Comparison of ENCODE assay signal across 11 mouse cellular contexts in genomic region chr1:72780720-72781119, GRCm38 (mm10). TPM values are rescaled to one million over a fixed set of nuclear protein-coding genes. Genes with fewer than 3 reads are reported as not detected.
DNase-seq lines count a peak whose midpoint lies in the region; ATAC-seq lines count a peak whose summit lies in the region.
"Had no signal": no experiment of that assay in that cellular context is flagged by ENCODE, and none has a peak within 500 bp of the region (broad histone marks: within the 10 kb centered on the region; RNA-seq: fewer than 3 reads in every experiment).

No protein-coding gene starts in this region.

- no peak overlapping the region for H3K9ac ChIP-seq in midbrain, embryonic 16.5 days (ENCODE audit: low read depth, low read length)
- H3K9ac ChIP-seq in embryonic facial prominence, embryonic 14.5 days (ENCODE audit: low read depth, low read length): no peak overlapping the region
- H3K9ac ChIP-seq in stomach, embryonic 15.5 days: no peak overlapping the region
- no peak overlapping the region for H3K9ac ChIP-seq in heart, embryonic 12.5 days
- H3K9ac ChIP-seq: liver, embryonic 15.5 days; neural tube, embryonic 13.5 days had no signal

- WGBS in midbrain, embryonic 10.5 days: 30% methylated on average over 7 of the region's 7 CpGs
- WGBS in midbrain, embryonic 16.5 days: 21% methylated on average over 7 of the region's 7 CpGs
- 25% methylated on average over 7 of the region's 7 CpGs for WGBS in embryonic facial prominence, embryonic 14.5 days
- 26% methylated on average over 7 of the region's 7 CpGs for WGBS in stomach, embryonic 15.5 days
- 33% methylated on average over 7 of the region's 7 CpGs for WGBS in heart, embryonic 12.5 days

- no peaks in the 10 kb centered on the region for H3K9me3 ChIP-seq in midbrain, embryonic 10.5 days (replicated peaks)
- no peaks in the 10 kb centered on the region for H3K9me3 ChIP-seq in midbrain, embryonic 16.5 days (replicated peaks; ENCODE audit: control insufficient read depth, low read length, poor library complexity, severe bottlenecking)
- no peaks in the 10 kb centered on the region for H3K9me3 ChIP-seq in embryonic facial prominence, embryonic 14.5 days (ENCODE audit: control insufficient read depth, low read length)
- H3K9me3 ChIP-seq in stomach, embryonic 15.5 days: no peaks in the 10 kb centered on the region
- H3K9me3 ChIP-seq in heart, embryonic 12.5 days (replicated peaks): no peaks in the 10 kb centered on the region
- H3K9me3 ChIP-seq: liver, embryonic 15.5 days; neural tube, embryonic 13.5 days had no signal

- ATAC-seq in midbrain, embryonic 16.5 days: no peak
- ATAC-seq in embryonic facial prominence, embryonic 14.5 days (ENCODE audit: low read depth): peak; percentile 87
- peak; percentile 38; the same call in 1 of the 2 replicates for ATAC-seq in stomach, embryonic 15.5 days (ENCODE audit: insufficient read depth, low FRiP score, low read depth)
- no peak for ATAC-seq in heart, embryonic 12.5 days (ENCODE audit: insufficient number of reproducible peaks, low FRiP score)
- ATAC-seq: inflammation-experienced regulatory T-cells, adult 6 months had no signal

- H3K4me3 ChIP-seq in midbrain, embryonic 10.5 days: no peak overlapping the region
- no peak overlapping the region for H3K4me3 ChIP-seq in midbrain, embryonic 16.5 days (ENCODE audit: low read depth, low read length)
- no peak overlapping the region for H3K4me3 ChIP-seq in embryonic facial prominence, embryonic 14.5 days (ENCODE audit: low read depth, low read length)
- H3K4me3 ChIP-seq in stomach, embryonic 15.5 days (replicated peaks): no peak overlapping the region
- H3K4me3 ChIP-seq in heart, embryonic 12.5 days: no peak overlapping the region
- H3K4me3 ChIP-seq: liver, embryonic 15.5 days; neural tube, embryonic 13.5 days had no signal

- DNase-seq in midbrain, embryonic 10.5 days (ENCODE audit: low spot score): peak; percentile 32
- DNase-seq in embryonic facial prominence, embryonic 14.5 days (ENCODE audit: low spot score): peak; percentile 78
- DNase-seq in kidney, postnatal 36 days: peak; percentile 16 to 28
- DNase-seq in cerebellum, adult 11-12 months: no peak
- DNase-seq in right cerebral cortex, postnatal 25 days: no peak

- no peaks in the 10 kb centered on the region for H3K36me3 ChIP-seq in midbrain, embryonic 10.5 days
- no peaks in the 10 kb centered on the region for H3K36me3 ChIP-seq in midbrain, embryonic 16.5 days (ENCODE audit: control insufficient read depth, insufficient read depth, low read length)
- H3K36me3 ChIP-seq in embryonic facial prominence, embryonic 14.5 days (ENCODE audit: control insufficient read depth, insufficient read depth, low read length): no peaks in the 10 kb centered on the region
- H3K36me3 ChIP-seq in stomach, embryonic 15.5 days: no peaks in the 10 kb centered on the region
- H3K36me3 ChIP-seq in heart, embryonic 12.5 days: no peaks in the 10 kb centered on the region
- H3K36me3 ChIP-seq: liver, embryonic 15.5 days; neural tube, embryonic 13.5 days had no signal

- peaks cover 47% of the 10 kb centered on the region for H3K4me1 ChIP-seq in midbrain, embryonic 10.5 days
- H3K4me1 ChIP-seq in midbrain, embryonic 16.5 days (ENCODE audit: control insufficient read depth, insufficient read depth, low read length): peaks cover 2% of the 10 kb centered on the region; the same call in 1 of the 2 replicates
- H3K4me1 ChIP-seq in embryonic facial prominence, embryonic 14.5 days (ENCODE audit: control insufficient read depth, insufficient read depth, low read length): peaks cover 27% of the 10 kb centered on the region
- H3K4me1 ChIP-seq in stomach, embryonic 15.5 days: peaks cover 9% of the 10 kb centered on the region; the same call in 1 of the 2 replicates
- peaks cover 20% of the 10 kb centered on the region; the same call in 1 of the 2 replicates for H3K4me1 ChIP-seq in heart, embryonic 12.5 days (replicated peaks)
- H3K4me1 ChIP-seq: liver, embryonic 15.5 days had no signal

- H3K27ac ChIP-seq in midbrain, embryonic 10.5 days (replicated peaks): peak overlapping the region; percentile 69; the same call in 1 of the 2 replicates
- H3K27ac ChIP-seq in midbrain, embryonic 16.5 days (ENCODE audit: low read length): no peak overlapping the region
- H3K27ac ChIP-seq in embryonic facial prominence, embryonic 14.5 days (replicated peaks; ENCODE audit: low read depth, low read length): no peak overlapping the region
- no peak overlapping the region; the same call in 1 of the 2 replicates for H3K27ac ChIP-seq in stomach, embryonic 15.5 days
- no peak overlapping the region for H3K27ac ChIP-seq in heart, embryonic 12.5 days (ENCODE audit: poor library complexity, severe bottlenecking)
- H3K27ac ChIP-seq: liver, embryonic 15.5 days; neural tube, embryonic 13.5 days had no signal

- H3K27me3 ChIP-seq in midbrain, embryonic 10.5 days (ENCODE audit: low read depth, poor library complexity, severe bottlenecking): no peaks in the 10 kb centered on the region
- no peaks in the 10 kb centered on the region for H3K27me3 ChIP-seq in midbrain, embryonic 16.5 days (ENCODE audit: control insufficient read depth, insufficient read depth, low read depth, low read length)
- H3K27me3 ChIP-seq in embryonic facial prominence, embryonic 14.5 days (replicated peaks; ENCODE audit: control insufficient read depth, insufficient read depth, low read length): no peaks in the 10 kb centered on the region
- H3K27me3 ChIP-seq in stomach, embryonic 15.5 days (replicated peaks): no peaks in the 10 kb centered on the region
- H3K27me3 ChIP-seq in heart, embryonic 12.5 days (replicated peaks): no peaks in the 10 kb centered on the region
- H3K27me3 ChIP-seq: liver, embryonic 15.5 days; neural tube, embryonic 13.5 days had no signal

- H3K4me2 ChIP-seq in midbrain, embryonic 16.5 days (ENCODE audit: low read length): no peak overlapping the region
- no peak overlapping the region for H3K4me2 ChIP-seq in embryonic facial prominence, embryonic 14.5 days (ENCODE audit: low read depth, low read length)
- no peak overlapping the region for H3K4me2 ChIP-seq in stomach, embryonic 15.5 days
- no peak overlapping the region for H3K4me2 ChIP-seq in heart, embryonic 12.5 days
- H3K4me2 ChIP-seq: liver, embryonic 15.5 days; neural tube, embryonic 13.5 days had no signal

RNA-seq across cellular contexts. Expression of gene Igfbp2, which starts 43.6 kb away (rescaled TPM):
- 585 and 600 TPM in 2 replicates for polyA plus RNA-seq in midbrain, embryonic 10.5 days (2016; fragmentation: Nextera tagmentation; extraction: Ambion mirVana)
- polyA plus RNA-seq in midbrain, embryonic 16.5 days (2015; fragmentation: Nextera tagmentation; extraction: Ambion mirVana): 244 and 262 TPM in 2 replicates
- 446 and 451 TPM in 2 replicates for polyA plus RNA-seq in embryonic facial prominence, embryonic 14.5 days (2014; fragmentation: Nextera tagmentation; extraction: Ambion mirVana)
- 404 and 428 TPM in 2 replicates for polyA plus RNA-seq in stomach, embryonic 15.5 days (2015; fragmentation: Nextera tagmentation; extraction: Ambion mirVana)
- polyA plus RNA-seq in heart, embryonic 12.5 days (2016; fragmentation: Nextera tagmentation; extraction: Ambion mirVana): 91.7 and 93.5 TPM in 2 replicates
- polyA plus RNA-seq: inflammation-experienced regulatory T-cells, adult 6 months had no signal

Comparison
In these comparisons a context has a peak if more than half of its experiments do, and no peak if none do; other contexts are left out.
1. DNase-seq: peak in midbrain, embryonic 10.5 days (single experiment), embryonic facial prominence, embryonic 14.5 days (single experiment) and kidney, postnatal 36 days (2 of 2); none in cerebellum, adult 11-12 months (single experiment) and right cerebral cortex, postnatal 25 days (single experiment).
2. ATAC-seq: peak in embryonic facial prominence, embryonic 14.5 days (single experiment) and stomach, embryonic 15.5 days (single experiment); none in midbrain, embryonic 16.5 days (single experiment) and heart, embryonic 12.5 days (single experiment).